Mouse (Mus musculus) forebrain, postnatal 0 days (tissue): ENCODE measurements around the gene Lhpp. TPM values are rescaled to one million over a fixed set of nuclear protein-coding genes. Genes with fewer than 3 reads are reported as not detected.

Experiments
- ATAC-seq: fragments of 200-750 bp; cut with Nextera tagmentation; 2 replicates; pipeline ENCODE4 v1.8.0; 2017; ENCODE audit warnings: mild to moderate bottlenecking, moderate library complexity
- DNase-seq: peaks from one replicate; pipeline ENCODE4 v3.0.0-alpha.2; 2015
- H3K27ac ChIP-seq: fragments of 300-500 bp; sonication (generic); 2 replicates; pipeline ENCODE4 v1.5.1; 2014; ENCODE audit warnings: low read depth, mild to moderate bottlenecking, antibody characterized with exemption, low read length, moderate library complexity, mixed read lengths
- H3K27me3 ChIP-seq: fragments of 300-500 bp; sonication (generic); 2 replicates; pipeline ENCODE4 v1.6.1; 2014; ENCODE audit warnings: mild to moderate bottlenecking, low read length, mixed read lengths; ENCODE audit not compliant: insufficient read depth
- H3K36me3 ChIP-seq: fragments of 300-500 bp; sonication (generic); 2 replicates; pipeline ENCODE4 v1.6.1; 2014; ENCODE audit warnings: mild to moderate bottlenecking, moderate library complexity; ENCODE audit not compliant: insufficient read depth
- H3K4me1 ChIP-seq: fragments of 300-500 bp; sonication (generic); 2 replicates; pipeline ENCODE4 v1.6.1; 2014; ENCODE audit warnings: antibody characterized with exemption; ENCODE audit not compliant: insufficient read depth
- H3K4me2 ChIP-seq: fragments of 300-500 bp; sonication (generic); 2 replicates; pipeline ENCODE4 v1.6.1; 2014; ENCODE audit warnings: low read depth, mild to moderate bottlenecking, moderate library complexity
- H3K4me3 ChIP-seq: fragments of 300-500 bp; sonication (generic); 2 replicates; pipeline ENCODE4 v1.5.1; 2014; ENCODE audit warnings: low read depth, low read length, mixed read lengths
- H3K9ac ChIP-seq: fragments of 300-500 bp; sonication (generic); 2 replicates; pipeline ENCODE4 v1.6.1; 2014; ENCODE audit warnings: mild to moderate bottlenecking
- H3K9me3 ChIP-seq: fragments of 300-500 bp; sonication (generic); 2 replicates; pipeline ENCODE4 v1.6.1; 2016; ENCODE audit warnings: low read length
- CTCF ChIP-seq: sonication (generic); IDR thresholded peaks from 2 replicates; pipeline ENCODE4 v1.5.1; 2016; ENCODE audit warnings: antibody characterized with exemption, control low read depth, low read depth
- WGBS: fragments of 180-500 bp; shearing (Covaris S2); extraction: QIAGEN DNeasy Blood & Tissue Kit; methylation state at CpG from one replicate; pipeline ENCODE4 v1.1.7; 2014; 5-methylcytosine and 5-hydroxymethylcytosine counted together
- polyA plus RNA-seq: library from polyadenylated mRNA; unstranded; fragments of >200 nt; fragmentation: Nextera tagmentation; extraction: Ambion mirVana; gene quantifications from 2 replicates; pipeline ENCODE4 v1.2.1, GENCODE M21; 2015
- total RNA-seq: library from RNA; depleted of rRNA; stranded (reverse); fragments of >200 nt; gene quantifications from 2 replicates; pipeline ENCODE4 v1.2.3, GENCODE M21; 2014

Gene Lhpp
- total and polyA plus RNA-seq, 2 experiments from 2014 or later: 40.7 to 53.8 TPM

DNA sequence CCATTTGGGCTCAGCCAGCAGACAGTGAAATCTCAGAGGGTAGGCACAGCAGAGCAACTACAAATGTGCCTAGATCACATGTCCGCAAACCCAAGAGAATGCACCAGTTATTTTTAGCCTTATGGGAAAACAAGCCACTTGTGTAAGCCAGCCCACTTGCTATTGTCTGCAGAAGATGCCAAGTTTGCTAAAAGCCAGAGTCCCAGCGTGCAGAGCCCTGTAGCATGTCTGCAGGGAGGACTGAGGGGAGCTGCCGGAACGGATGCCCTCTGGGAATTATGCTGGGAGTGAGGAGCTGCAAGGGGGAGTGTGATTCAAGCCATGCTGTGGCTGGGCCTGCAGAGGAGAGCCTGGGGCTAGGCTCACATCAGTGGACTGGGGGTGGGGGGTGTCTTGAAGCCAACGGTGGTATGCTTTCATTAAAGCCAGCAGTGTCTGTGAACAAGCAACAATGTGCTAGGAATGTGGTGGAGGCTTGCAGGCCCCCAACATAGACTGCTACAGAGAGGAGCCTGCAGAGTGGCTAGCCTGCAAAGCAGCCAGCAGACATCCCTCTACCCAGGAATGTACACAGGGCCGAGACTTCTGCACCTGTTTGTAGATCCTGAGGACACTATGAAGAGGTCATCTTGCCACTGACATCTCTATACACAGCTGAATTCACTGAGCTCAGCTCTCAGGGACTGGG, 103.9 kb downstream of the Lhpp start:
- DNase-seq: peak; percentile 73
- H3K9me3 ChIP-seq: no peaks in the 10 kb centered on the region
- H3K36me3 ChIP-seq: peaks cover 8% of the 10 kb centered on the region; the same call in 1 of the 2 replicates
- ATAC-seq: peak; percentile 83
- H3K4me1 ChIP-seq: peaks cover 12% of the 10 kb centered on the region
- no peak for TF ChIP-seq CTCF
- H3K9ac ChIP-seq: peak overlapping the region; percentile 29; the same call in 1 of the 2 replicates
- 14% methylated on average over 6 of the region's 6 CpGs for WGBS
- no peaks in the 10 kb centered on the region for H3K27me3 ChIP-seq
- H3K27ac ChIP-seq: peak overlapping the region; percentile 80
- H3K4me2 ChIP-seq: no peak overlapping the region
- no peak overlapping the region for H3K4me3 ChIP-seq

GRCm38 (mm10) chr7:132715259-132715658, 104.8 kb downstream of the Lhpp start:
- Histone ChIP-seq H3K36me3 (peaks cover 8% of the 10 kb centered on the region; the same call in 1 of the 2 replicates), H3K4me3 (no peak overlapping the region), H3K9me3 (no peaks in the 10 kb centered on the region), H3K4me1 (peaks cover 12% of the 10 kb centered on the region), H3K9ac (no peak overlapping the region), H3K4me2 (no peak overlapping the region), H3K27ac (peak overlapping the region; percentile 80; the same call in 1 of the 2 replicates), H3K27me3 (no peaks in the 10 kb centered on the region)
- ATAC-seq (no peak), DNase-seq (no peak)
- no peak for TF ChIP-seq CTCF
- WGBS: 91% methylated on average over 4 of the region's 4 CpGs

GRCm38 (mm10) chr7:132719570-132719969, 109.1 kb downstream of the Lhpp start:
- Histone ChIP-seq H3K9ac (no peak overlapping the region), H3K36me3 (peaks cover 8% of the 10 kb centered on the region; the same call in 1 of the 2 replicates), H3K27ac (no peak overlapping the region), H3K4me2 (no peak overlapping the region), H3K4me1 (peaks cover 7% of the 10 kb centered on the region), H3K4me3 (no peak overlapping the region), H3K9me3 (no peaks in the 10 kb centered on the region), H3K27me3 (no peaks in the 10 kb centered on the region)
- ATAC-seq (no peak), DNase-seq (no peak)
- no peak for TF ChIP-seq CTCF
- WGBS: 88% methylated on average over 4 of the region's 4 CpGs

DNA sequence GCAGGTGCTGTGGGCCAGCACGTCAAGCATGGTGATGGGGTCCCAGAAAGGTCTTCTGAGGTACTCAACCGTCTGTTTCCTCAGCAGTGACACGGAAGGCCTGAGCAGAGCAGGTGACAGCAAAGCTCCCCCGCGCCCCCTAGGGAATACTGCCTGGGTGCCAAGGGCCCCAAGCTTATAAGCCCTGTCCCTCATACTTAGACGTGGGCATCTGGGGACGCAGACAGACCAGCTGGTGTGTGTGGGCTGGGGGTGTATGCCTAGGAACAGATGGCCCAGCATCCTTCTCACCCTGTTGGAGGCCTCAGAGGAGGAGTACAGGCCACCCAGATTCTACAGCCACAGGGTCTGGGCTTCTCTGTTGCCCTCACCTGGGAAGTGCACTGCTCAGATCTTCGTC, 110.1 kb downstream of the Lhpp start:
- no peaks in the 10 kb centered on the region for H3K27me3 ChIP-seq
- H3K36me3 ChIP-seq: peaks cover 2% of the 10 kb centered on the region; the same call in 1 of the 2 replicates
- H3K27ac ChIP-seq: no peak overlapping the region
- H3K4me1 ChIP-seq: no peaks in the 10 kb centered on the region
- no peak overlapping the region for H3K4me2 ChIP-seq
- H3K9me3 ChIP-seq: no peaks in the 10 kb centered on the region
- no peak overlapping the region for H3K9ac ChIP-seq
- ATAC-seq (peak; percentile 47), DNase-seq (no peak)
- WGBS: 48% methylated on average over 8 of the region's 8 CpGs
- TF ChIP-seq CTCF: no peak
- no peak overlapping the region for H3K4me3 ChIP-seq

- WGBS: 78% methylated on average over 12 of the region's 12 CpGs
- Histone ChIP-seq H3K4me2 (no peak overlapping the region), H3K4me3 (no peak overlapping the region), H3K27ac (no peak overlapping the region), H3K36me3 (no peaks in the 10 kb centered on the region), H3K4me1 (no peaks in the 10 kb centered on the region), H3K9me3 (no peaks in the 10 kb centered on the region), H3K27me3 (no peaks in the 10 kb centered on the region), H3K9ac (no peak overlapping the region)
- DNase-seq (no peak), ATAC-seq (no peak)
- no peak for TF ChIP-seq CTCF
Observed at GRCm38 (mm10) chr7:132722401-132723370, 112.2 kb downstream of the Lhpp start.

GRCm38 (mm10) chr7:132723906-132724305, 113.5 kb downstream of the Lhpp start:
- no peaks in the 10 kb centered on the region for H3K27me3 ChIP-seq
- 61% methylated on average over 11 of the region's 11 CpGs for WGBS
- H3K9me3 ChIP-seq: no peaks in the 10 kb centered on the region
- H3K27ac ChIP-seq: no peak overlapping the region
- peak; percentile 66 for ATAC-seq
- H3K9ac ChIP-seq: no peak overlapping the region
- no peaks in the 10 kb centered on the region for H3K36me3 ChIP-seq
- no peaks in the 10 kb centered on the region for H3K4me1 ChIP-seq
- H3K4me3 ChIP-seq: no peak overlapping the region
- no peak overlapping the region for H3K4me2 ChIP-seq
- DNase-seq: peak; percentile 58
- TF ChIP-seq CTCF: no peak
